In genomic region chr2:151571873-151572700, GRCm38 (mm10) we compare ENCODE assay signal across 11 mouse cellular contexts. TPM values are rescaled to one million over a fixed set of nuclear protein-coding genes. Genes with fewer than 3 reads are reported as not detected.
DNase-seq lines count a peak whose midpoint lies in the region; TF ChIP-seq lines count a peak whose summit lies in the region.
"Had no signal": no experiment of that assay in that cellular context is flagged by ENCODE, and none has a peak within 500 bp of the region (broad histone marks: within the 10 kb centered on the region; RNA-seq: fewer than 3 reads in every experiment).

Gene Sdcbp2, plus strand, starts transcription at chr2:151572622.

- DNase-seq in spleen, adult 2 months (ENCODE audit: low read depth in 1 of 2, low spot score in 2 of 2), result no peak
- no peak for DNase-seq in spleen, postnatal 36 days (ENCODE audit: low spot score in 2 of 2)
- peak; percentile 18 for DNase-seq in lung, postnatal 14 days
- no peak for DNase-seq in cerebellum, adult 9-11 months
- DNase-seq in embryonic facial prominence, embryonic 10.5 days (ENCODE audit: low spot score), result no peak
- no peak for DNase-seq in thymus, postnatal 4 days
- DNase-seq: cerebellum, postnatal 25 days; layer of hippocampus, postnatal 36 days; right cerebral cortex, adult 18-20 months; thymus, adult 2 months had no signal

- WGBS in spleen, adult 2 months, result 61% methylated on average over 17 of the region's 17 CpGs
- 74% methylated on average over 17 of the region's 17 CpGs for WGBS in embryonic facial prominence, embryonic 10.5 days

- no peaks in the 10 kb centered on the region for H3K36me3 ChIP-seq in spleen, adult 2 months (ENCODE audit: control insufficient read depth, insufficient read depth, low read length)
- no peaks in the 10 kb centered on the region for H3K36me3 ChIP-seq in embryonic facial prominence, embryonic 10.5 days (replicated peaks)

- TF ChIP-seq POLR2A in spleen, adult 2 months (IDR thresholded peaks at IDR 0.05; ENCODE audit: low read depth, low read length), result no peak
- no peak for TF ChIP-seq POLR2A in embryonic fibroblast, embryonic 13.5 days (IDR thresholded peaks at IDR 0.05; ENCODE audit: low read depth, low read length)

- H3K27me3 ChIP-seq in spleen, adult 2 months (ENCODE audit: control insufficient read depth, insufficient read depth, low read length), result no peaks in the 10 kb centered on the region
- 0 out of 2 replicates have a peak, but pooled peaks cover 3% of the 10 kb centered on the region for H3K27me3 ChIP-seq in embryonic facial prominence, embryonic 10.5 days (replicated peaks; ENCODE audit: low read depth, poor library complexity, severe bottlenecking)

- no peaks in the 10 kb centered on the region for H3K9me3 ChIP-seq in embryonic facial prominence, embryonic 10.5 days

- H3K27ac ChIP-seq in spleen, adult 2 months (ENCODE audit: insufficient read depth, low read length), result peak within 1 kb of the TSS; percentile 63
- 0 out of 2 replicates have a peak within 1 kb of the TSS, but pooled peaks have one; percentile 35 for H3K27ac ChIP-seq in embryonic fibroblast, embryonic 13.5 days (ENCODE audit: insufficient read depth, low read length)
- H3K27ac ChIP-seq in embryonic facial prominence, embryonic 10.5 days (replicated peaks), result no peak within 1 kb of the TSS

- no peak for TF ChIP-seq CTCF in spleen, adult 2 months (IDR thresholded peaks at IDR 0.05; ENCODE audit: extremely low read depth, insufficient read depth, insufficient read length, insufficient replicate concordance)
- no peak for TF ChIP-seq CTCF in embryonic fibroblast, embryonic 13.5 days (IDR thresholded peaks at IDR 0.05; ENCODE audit: borderline replicate concordance, insufficient read depth, low read length)

- no peak within 1 kb of the TSS for H3K4me3 ChIP-seq in spleen, adult 2 months (ENCODE audit: extremely low read depth, insufficient read depth, insufficient read length)
- no peak within 1 kb of the TSS for H3K4me3 ChIP-seq in embryonic fibroblast, embryonic 13.5 days (ENCODE audit: insufficient read depth, low read length)
- no peak within 1 kb of the TSS for H3K4me3 ChIP-seq in embryonic facial prominence, embryonic 10.5 days

- H3K4me1 ChIP-seq in spleen, adult 2 months (ENCODE audit: control insufficient read depth, insufficient read depth, insufficient read length), result no peaks in the 10 kb centered on the region
- H3K4me1 ChIP-seq in embryonic fibroblast, embryonic 13.5 days (ENCODE audit: control insufficient read depth, insufficient read depth, low read length), result peaks cover 6% of the 10 kb centered on the region
- H3K4me1 ChIP-seq in embryonic facial prominence, embryonic 10.5 days, result peaks cover 16% of the 10 kb centered on the region

RNA-seq across cellular contexts. Expression of gene Sdcbp2, which starts in this region (rescaled TPM):
- polyA plus RNA-seq in spleen, adult 2 months (2012; rRNA removed), result 2.3 TPM in 2 replicates
- polyA plus RNA-seq in embryonic fibroblast, embryonic 13.5 days (2011; ENCODE audit: insufficient read length, low read depth, missing spikeins), result 0.86 and 0.94 TPM in 2 replicates
- polyA plus RNA-seq in embryonic facial prominence, embryonic 10.5 days (2016; fragmentation: Nextera tagmentation; extraction: Ambion mirVana), result 0.55 and 0.76 TPM in 2 replicates
